Mouse (Mus musculus) ES-Bruce4 (cell line): ENCODE measurements around the gene Atp2a2.

ENCODE experiments used
- CTCF ChIP-seq: IDR thresholded peaks from one replicate; pipeline ENCODE4 v1.8.1; 2011; ENCODE audit warnings: low read depth, low read length
- POLR2A ChIP-seq: IDR thresholded peaks from one replicate; pipeline ENCODE4 v1.8.1; 2011; ENCODE audit warnings: low read length; ENCODE audit not compliant: insufficient read depth

DNA sequence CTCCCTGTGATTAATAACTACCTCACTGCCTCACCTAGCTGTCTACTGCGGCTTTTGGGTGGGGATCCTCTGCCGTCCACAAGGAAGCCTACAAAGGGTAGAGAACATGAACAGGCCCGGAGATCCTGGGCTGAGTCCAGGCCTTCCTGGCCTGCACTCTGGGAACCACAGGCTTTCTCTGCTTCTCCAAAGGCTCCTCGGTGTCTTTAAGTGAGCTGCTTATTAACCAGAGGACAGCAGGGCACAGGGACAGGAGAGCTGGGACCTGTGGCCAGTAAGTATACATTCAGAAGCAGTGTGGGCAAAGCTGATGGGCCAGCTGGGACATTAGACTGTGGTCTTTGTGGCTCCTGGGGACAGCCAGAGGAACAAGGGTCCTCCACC, 22.8 kb upstream of the Atp2a2 start:
- TF ChIP-seq POLR2A (no peak), CTCF (no peak)
